Mouse (Mus musculus) myocyte (in vitro differentiated cells): ENCODE measurements around the gene Golga1.

Experiments used
- CEBPB ChIP-seq: IDR thresholded peaks from 2 replicates; pipeline ENCODE4 v1.6.1; 2011; ENCODE audit warnings: mild to moderate bottlenecking, moderate library complexity; ENCODE audit not compliant: poor library complexity, insufficient read depth, severe bottlenecking
- E2F4 ChIP-seq: IDR thresholded peaks from one replicate; pipeline ENCODE4 v1.6.1; 2011; ENCODE audit warnings: mild to moderate bottlenecking, control low read depth, moderate library complexity; ENCODE audit not compliant: insufficient read depth
- MAX ChIP-seq: IDR thresholded peaks from one replicate; pipeline ENCODE4 v1.6.1; 2011; ENCODE audit warnings: low read depth, mild to moderate bottlenecking, control low read depth
- POLR2A ChIP-seq: IDR thresholded peaks from one replicate; pipeline ENCODE4 v1.6.1; 2011; ENCODE audit warnings: low read depth, mild to moderate bottlenecking, control low read depth, moderate library complexity; ENCODE audit not compliant: insufficient read length
- POLR2AphosphoS2 ChIP-seq: IDR thresholded peaks from one replicate; pipeline ENCODE4 v1.6.1; 2011; ENCODE audit warnings: low read depth, control low read depth; ENCODE audit not compliant: insufficient read length
- TCF12 ChIP-seq: IDR thresholded peaks from one replicate; pipeline ENCODE4 v1.6.1; 2011; ENCODE audit warnings: mild to moderate bottlenecking, control low read depth; ENCODE audit not compliant: poor library complexity, insufficient read depth, severe bottlenecking
- USF1 ChIP-seq: IDR thresholded peaks from one replicate; pipeline ENCODE4 v1.6.1; 2011; ENCODE audit warnings: low read depth, mild to moderate bottlenecking, control low read depth, moderate library complexity

GRCm38 (mm10) chr2:39069096-39069495 is 3.8 kb upstream of the Golga1 start:
- TF ChIP-seq E2F4 (no peak), MAX (no peak), CEBPB (no peak), POLR2A (no peak), POLR2AphosphoS2 (no peak), TCF12 (no peak), USF1 (no peak)
